Mouse (Mus musculus) forebrain, embryonic 13.5 days (tissue): ENCODE results near the gene Pik3r6. TPM values are rescaled to one million over a fixed set of nuclear protein-coding genes. Genes with fewer than 3 reads are reported as not detected.

Source experiments
- ATAC-seq: fragments of 200-750 bp; cut with Nextera tagmentation; 2 replicates; pipeline ENCODE4 v1.8.0; 2017
- H3K27ac ChIP-seq: fragments of 300-500 bp; sonication (generic); 2 replicates; pipeline ENCODE4 v1.5.1; 2015; ENCODE audit warnings: inconsistent platforms, mild to moderate bottlenecking, moderate library complexity
- H3K27me3 ChIP-seq: fragments of 300-500 bp; sonication (generic); 2 replicates; pipeline ENCODE4 v1.6.1; 2015; ENCODE audit warnings: mild to moderate bottlenecking, inconsistent platforms
- H3K36me3 ChIP-seq: fragments of 300-500 bp; sonication (generic); 2 replicates; pipeline ENCODE4 v1.6.1; 2015; ENCODE audit warnings: mild to moderate bottlenecking, inconsistent platforms; ENCODE audit not compliant: poor library complexity, severe bottlenecking
- H3K4me1 ChIP-seq: fragments of 300-500 bp; sonication (generic); 2 replicates; pipeline ENCODE4 v1.6.1; 2015; ENCODE audit warnings: inconsistent platforms
- H3K4me2 ChIP-seq: fragments of 300-500 bp; sonication (generic); 2 replicates; pipeline ENCODE4 v1.6.1; 2015; ENCODE audit warnings: inconsistent platforms, mild to moderate bottlenecking, moderate library complexity
- H3K4me3 ChIP-seq: fragments of 300-500 bp; sonication (generic); 2 replicates; pipeline ENCODE4 v1.5.1; 2015; ENCODE audit warnings: mild to moderate bottlenecking, inconsistent platforms
- H3K9ac ChIP-seq: fragments of 300-500 bp; sonication (generic); 2 replicates; pipeline ENCODE4 v1.6.1; 2015; ENCODE audit warnings: mild to moderate bottlenecking, inconsistent platforms
- H3K9me3 ChIP-seq: fragments of 300-500 bp; sonication (generic); replicated peaks from 2 replicates; pipeline ENCODE4 v1.6.1; 2016; ENCODE audit warnings: inconsistent platforms
- WGBS: fragments of 180-500 bp; shearing (Covaris S2); methylation state at CpG from one replicate; pipeline ENCODE4 v1.1.7; 2015; 5-methylcytosine and 5-hydroxymethylcytosine counted together
- polyA plus RNA-seq: library from polyadenylated mRNA; unstranded; fragments of >200 nt; fragmentation: Nextera tagmentation; extraction: Ambion mirVana; gene quantifications from 2 replicates; pipeline ENCODE4 v1.2.1, GENCODE M21; 2015

Pik3r6 gene
- polyA plus RNA-seq, 1 experiment from 2014 or later, result 0.89 TPM

GRCm38 (mm10) chr11:68566447-68567059 is 63.7 kb downstream of the Pik3r6 start:
- no peaks in the 10 kb centered on the region for H3K9me3 ChIP-seq
- peak overlapping the region; percentile 54 for H3K9ac ChIP-seq
- 0 out of 2 replicates have a peak, but pooled peaks cover 7% of the 10 kb centered on the region for H3K27me3 ChIP-seq
- H3K4me1 ChIP-seq, result 0 out of 2 replicates have a peak, but pooled peaks cover 4% of the 10 kb centered on the region
- H3K36me3 ChIP-seq, result no peaks in the 10 kb centered on the region
- no peak overlapping the region for H3K27ac ChIP-seq
- 0 out of 2 replicates have a peak, but pooled peaks have one; percentile 70 for ATAC-seq
- peak overlapping the region; percentile 66 for H3K4me2 ChIP-seq
- 17% methylated on average over 17 of the region's 17 CpGs for WGBS
- H3K4me3 ChIP-seq, result peak overlapping the region; percentile 35

- 0 out of 2 replicates have a peak, but pooled peaks cover 4% of the 10 kb centered on the region for H3K4me1 ChIP-seq
- H3K4me3 ChIP-seq, result no peak overlapping the region
- H3K27ac ChIP-seq, result no peak overlapping the region
- H3K27me3 ChIP-seq, result 0 out of 2 replicates have a peak, but pooled peaks cover 7% of the 10 kb centered on the region
- H3K9ac ChIP-seq, result no peak overlapping the region
- WGBS, result 89% methylated on average over 5 of the region's 5 CpGs
- ATAC-seq, result no peak
- no peaks in the 10 kb centered on the region for H3K9me3 ChIP-seq
- H3K36me3 ChIP-seq, result no peaks in the 10 kb centered on the region
- H3K4me2 ChIP-seq, result no peak overlapping the region
Measured at GRCm38 (mm10) chr11:68570861-68571260, 68.0 kb downstream of the Pik3r6 start.

GRCm38 (mm10) chr11:68577076-68577475 is 74.3 kb downstream of the Pik3r6 start:
- Histone ChIP-seq H3K4me1 (peaks cover 19% of the 10 kb centered on the region), H3K9ac (no peak overlapping the region), H3K4me3 (no peak overlapping the region), H3K27me3 (no peaks in the 10 kb centered on the region), H3K9me3 (no peaks in the 10 kb centered on the region), H3K36me3 (no peaks in the 10 kb centered on the region), H3K27ac (no peak overlapping the region), H3K4me2 (no peak overlapping the region)
- no peak for ATAC-seq
- 93% methylated on average over 1 of the region's 1 CpGs for WGBS

- Histone ChIP-seq H3K4me1 (peaks cover 25% of the 10 kb centered on the region), H3K4me3 (no peak overlapping the region), H3K27me3 (no peaks in the 10 kb centered on the region), H3K4me2 (peak overlapping the region; percentile 24), H3K27ac (peak overlapping the region; percentile 48), H3K36me3 (no peaks in the 10 kb centered on the region), H3K9me3 (no peaks in the 10 kb centered on the region), H3K9ac (peak overlapping the region; percentile 53; the same call in 1 of the 2 replicates)
- WGBS, result 17% methylated on average over 9 of the region's 9 CpGs
- peak; percentile 65 for ATAC-seq
Measured at GRCm38 (mm10) chr11:68579462-68579881, 76.7 kb downstream of the Pik3r6 start.

- no peak overlapping the region for H3K9ac ChIP-seq
- no peak for ATAC-seq
- no peaks in the 10 kb centered on the region for H3K27me3 ChIP-seq
- H3K27ac ChIP-seq, result no peak overlapping the region
- H3K36me3 ChIP-seq, result no peaks in the 10 kb centered on the region
- H3K4me1 ChIP-seq, result peaks cover 25% of the 10 kb centered on the region
- H3K4me2 ChIP-seq, result no peak overlapping the region
- no peak overlapping the region for H3K4me3 ChIP-seq
- WGBS, result 15% methylated on average over 6 of the region's 6 CpGs
- no peaks in the 10 kb centered on the region for H3K9me3 ChIP-seq
Measured at GRCm38 (mm10) chr11:68580566-68580965, 77.7 kb downstream of the Pik3r6 start.

GRCm38 (mm10) chr11:68583225-68583624 is 80.4 kb downstream of the Pik3r6 start:
- Histone ChIP-seq H3K9me3 (no peaks in the 10 kb centered on the region), H3K4me1 (peaks cover 25% of the 10 kb centered on the region), H3K4me3 (no peak overlapping the region), H3K27me3 (no peaks in the 10 kb centered on the region), H3K36me3 (no peaks in the 10 kb centered on the region), H3K9ac (no peak overlapping the region), H3K27ac (no peak overlapping the region), H3K4me2 (no peak overlapping the region)
- WGBS, result 77% methylated on average over 13 of the region's 13 CpGs
- peak; percentile 72; the same call in 1 of the 2 replicates for ATAC-seq

- 69% methylated on average over 8 of the region's 8 CpGs for WGBS
- no peak overlapping the region for H3K4me3 ChIP-seq
- H3K27me3 ChIP-seq, result no peaks in the 10 kb centered on the region
- H3K4me1 ChIP-seq, result peaks cover 25% of the 10 kb centered on the region
- no peaks in the 10 kb centered on the region for H3K36me3 ChIP-seq
- no peak for ATAC-seq
- H3K27ac ChIP-seq, result peak overlapping the region; percentile 27; the same call in 1 of the 2 replicates
- H3K9me3 ChIP-seq, result no peaks in the 10 kb centered on the region
- no peak overlapping the region for H3K4me2 ChIP-seq
- no peak overlapping the region for H3K9ac ChIP-seq
Measured at GRCm38 (mm10) chr11:68583906-68584480, 81.2 kb downstream of the Pik3r6 start.

- no peak for ATAC-seq
- no peak overlapping the region for H3K9ac ChIP-seq
- no peak overlapping the region for H3K4me2 ChIP-seq
- H3K27me3 ChIP-seq, result no peaks in the 10 kb centered on the region
- 27% methylated on average over 3 of the region's 3 CpGs for WGBS
- H3K27ac ChIP-seq, result no peak overlapping the region
- no peak overlapping the region for H3K4me3 ChIP-seq
- H3K36me3 ChIP-seq, result no peaks in the 10 kb centered on the region
- H3K4me1 ChIP-seq, result peaks cover 8% of the 10 kb centered on the region; the same call in 1 of the 2 replicates
- H3K9me3 ChIP-seq, result no peaks in the 10 kb centered on the region
Measured at GRCm38 (mm10) chr11:68585890-68586289, 83.1 kb downstream of the Pik3r6 start.

- Histone ChIP-seq H3K4me2 (no peak within 1 kb of the TSS), H3K27me3 (no peaks in the 10 kb centered on the region), H3K4me3 (no peak within 1 kb of the TSS), H3K9me3 (no peaks in the 10 kb centered on the region), H3K4me1 (0 out of 2 replicates have a peak, but pooled peaks cover 6% of the 10 kb centered on the region), H3K36me3 (no peaks in the 10 kb centered on the region), H3K27ac (no peak within 1 kb of the TSS), H3K9ac (no peak within 1 kb of the TSS)
- ATAC-seq, result no peak
- 73% methylated on average over 5 of the region's 5 CpGs for WGBS
Measured at GRCm38 (mm10) chr11:68586721-68587120, 83.9 kb downstream of the Pik3r6 start, which contains the start of gene Ccdc42. Gene Ccdc42 (plus strand): TSS chr11:68587021.

GRCm38 (mm10) chr11:68589055-68589809 is 86.4 kb downstream of the Pik3r6 start:
- no peak for ATAC-seq
- WGBS, result 65% methylated on average over 8 of the region's 8 CpGs
- Histone ChIP-seq H3K9me3 (no peaks in the 10 kb centered on the region), H3K4me2 (no peak overlapping the region), H3K9ac (no peak overlapping the region), H3K36me3 (no peaks in the 10 kb centered on the region), H3K4me3 (no peak overlapping the region), H3K4me1 (peaks cover 4% of the 10 kb centered on the region; the same call in 1 of the 2 replicates), H3K27me3 (no peaks in the 10 kb centered on the region), H3K27ac (no peak overlapping the region)

- Histone ChIP-seq H3K27ac (no peak overlapping the region), H3K27me3 (no peaks in the 10 kb centered on the region), H3K4me1 (peaks cover 4% of the 10 kb centered on the region; the same call in 1 of the 2 replicates), H3K9me3 (no peaks in the 10 kb centered on the region), H3K36me3 (no peaks in the 10 kb centered on the region), H3K9ac (no peak overlapping the region), H3K4me3 (no peak overlapping the region), H3K4me2 (no peak overlapping the region)
- 23% methylated on average over 5 of the region's 5 CpGs for WGBS
- ATAC-seq, result no peak
Measured at GRCm38 (mm10) chr11:68591708-68592107, 88.9 kb downstream of the Pik3r6 start.

GRCm38 (mm10) chr11:68593247-68593646 is 90.4 kb downstream of the Pik3r6 start:
- Histone ChIP-seq H3K27me3 (no peaks in the 10 kb centered on the region), H3K4me1 (peaks cover 4% of the 10 kb centered on the region; the same call in 1 of the 2 replicates), H3K9ac (no peak overlapping the region), H3K36me3 (no peaks in the 10 kb centered on the region), H3K4me3 (no peak overlapping the region), H3K9me3 (no peaks in the 10 kb centered on the region), H3K4me2 (no peak overlapping the region), H3K27ac (no peak overlapping the region)
- no peak for ATAC-seq
- WGBS, result 73% methylated on average over 3 of the region's 3 CpGs
